Mouse (Mus musculus) G1E (cell line): ENCODE data around the gene Hmg20b. TPM values are rescaled to one million over a fixed set of nuclear protein-coding genes. Genes with fewer than 3 reads are reported as not detected.

Experiments used
- ATAC-seq: 2 replicates; pipeline ENCODE4 v1.8.0; 2016; ENCODE audit warnings: mild to moderate bottlenecking; ENCODE audit not compliant: insufficient number of reproducible peaks, poor library complexity, low FRiP score, severe bottlenecking; ENCODE audit errors: extremely low read depth
- DNase-seq: peaks from one replicate; pipeline ENCODE4 v3.0.0; 2012; ENCODE audit warnings: low spot score
- H3K27me3 ChIP-seq: 2 replicates; pipeline ENCODE4 v1.6.1; 2012; ENCODE audit warnings: mild to moderate bottlenecking, low read length, inconsistent platforms; ENCODE audit not compliant: insufficient read depth
- H3K36me3 ChIP-seq: replicated peaks from 2 replicates; pipeline ENCODE3; 2012; ENCODE audit warnings: mild to moderate bottlenecking, inconsistent platforms
- H3K4me1 ChIP-seq: 2 replicates; pipeline ENCODE4 v1.6.1; 2012; ENCODE audit warnings: low read depth, low read length, inconsistent platforms, mixed read lengths; ENCODE audit not compliant: insufficient read depth
- H3K4me3 ChIP-seq: 2 replicates; pipeline ENCODE4 v1.5.1; 2012; ENCODE audit warnings: low read depth, mild to moderate bottlenecking, inconsistent platforms, low read length, moderate library complexity, mixed read lengths
- H3K9me3 ChIP-seq: replicated peaks from 2 replicates; pipeline ENCODE4 v1.6.1; 2012; ENCODE audit warnings: inconsistent platforms
- CTCF ChIP-seq: IDR thresholded peaks from 2 replicates; pipeline ENCODE4 v1.5.1; 2012; ENCODE audit warnings: low read depth, low read length, inconsistent platforms, mixed read lengths
- GATA1 ChIP-seq: IDR thresholded peaks from 2 replicates; pipeline ENCODE4 v1.6.1; 2012; ENCODE audit warnings: borderline replicate concordance, low read length, inconsistent platforms, mixed read lengths
- GATA2 ChIP-seq: IDR thresholded peaks from 2 replicates; pipeline ENCODE4 v1.6.1; 2012; ENCODE audit warnings: low read depth, low read length, inconsistent platforms, borderline replicate concordance
- POLR2AphosphoS5 ChIP-seq: IDR thresholded peaks from 2 replicates; pipeline ENCODE4 v1.6.1; 2012; ENCODE audit warnings: low read depth, low read length, inconsistent platforms; ENCODE audit not compliant: insufficient replicate concordance
- TAL1 ChIP-seq: conservative IDR thresholded peaks from 2 replicates; pipeline ENCODE4 v1.6.1; 2012; ENCODE audit warnings: low read depth, low read length, inconsistent platforms, mixed read lengths
- polyA plus RNA-seq: library from polyadenylated mRNA; stranded (reverse); fragments of >175 nt; gene quantifications from 2 replicates; pipeline ENCODE4 v1.2.3, GENCODE M21; 2012
- total RNA-seq, 2 experiments: library from RNA; stranded (forward) in 1 of 2; stranded (reverse) in 1 of 2; fragments of 200-1000 nt in 1 of 2; fragments of >200 nt in 1 of 2; fragmentation: Nextera tagmentation in 1 of 2; gene quantifications; 2 replicates each; pipeline ENCODE4 v1.2.3; 2014 to 2017

Gene Hmg20b
- total and polyA plus RNA-seq, 3 experiments, result 21.9 to 142 (median 36.7) TPM

- peaks cover 99% of the 10 kb centered on the region for H3K36me3 ChIP-seq
- peaks cover 96% of the 10 kb centered on the region for H3K4me1 ChIP-seq
- TF ChIP-seq POLR2AphosphoS5, result no peak
- TF ChIP-seq GATA1, result no peak
- TF ChIP-seq CTCF, result no peak
- TF ChIP-seq GATA2, result no peak
- no peak for TF ChIP-seq TAL1
Measured at GRCm38 (mm10) chr10:81363436-81364346, 13.4 kb upstream of the Hmg20b start.

GRCm38 (mm10) chr10:81362336-81362949, 12.2 kb upstream of the Hmg20b start:
- H3K4me3 ChIP-seq, result peak overlapping the region; percentile 64; the same call in 1 of the 2 replicates

More at GRCm38 (mm10) chr10:81363436-81364346, 13.4 kb upstream of the Hmg20b start:
- ATAC-seq, result no peak
- DNase-seq, result no peak
- H3K27me3 ChIP-seq, result no peaks in the 10 kb centered on the region
- peak overlapping the region; percentile 34; the same call in 1 of the 2 replicates for H3K4me3 ChIP-seq
- no peaks in the 10 kb centered on the region for H3K9me3 ChIP-seq

GRCm38 (mm10) chr10:81360721-81361120, 10.4 kb upstream of the Hmg20b start:
- ATAC-seq, result peak; percentile 47
- Histone ChIP-seq H3K4me1 (peaks cover 93% of the 10 kb centered on the region), H3K36me3 (peaks cover 72% of the 10 kb centered on the region), H3K9me3 (no peaks in the 10 kb centered on the region), H3K4me3 (peak overlapping the region; percentile 66; the same call in 1 of the 2 replicates), H3K27me3 (no peaks in the 10 kb centered on the region)
- TF ChIP-seq GATA2 (no peak), GATA1 (no peak), POLR2AphosphoS5 (no peak), CTCF (no peak), TAL1 (no peak)
- DNase-seq, result peak; percentile 47

More at GRCm38 (mm10) chr10:81362336-81362949, 12.2 kb upstream of the Hmg20b start:
- peaks cover 96% of the 10 kb centered on the region for H3K4me1 ChIP-seq
- DNase-seq (no peak), ATAC-seq (no peak)
- peaks cover 89% of the 10 kb centered on the region for H3K36me3 ChIP-seq
- no peak for TF ChIP-seq GATA2
- TF ChIP-seq CTCF, result no peak
- TF ChIP-seq POLR2AphosphoS5, result no peak
- no peak for TF ChIP-seq GATA1
- no peak for TF ChIP-seq TAL1
- no peaks in the 10 kb centered on the region for H3K27me3 ChIP-seq
- H3K9me3 ChIP-seq, result no peaks in the 10 kb centered on the region

GRCm38 (mm10) chr10:81358841-81359240, 8.6 kb upstream of the Hmg20b start:
- Histone ChIP-seq H3K27me3 (no peaks in the 10 kb centered on the region), H3K4me3 (peak overlapping the region; percentile 88), H3K36me3 (peaks cover 53% of the 10 kb centered on the region), H3K4me1 (peaks cover 91% of the 10 kb centered on the region), H3K9me3 (no peaks in the 10 kb centered on the region)
- DNase-seq, result peak; percentile 43
- TF ChIP-seq POLR2AphosphoS5, result no peak
- peak; percentile 4; the same call in 1 of the 2 replicates for ATAC-seq

GRCm38 (mm10) chr10:81358209-81358608, 7.9 kb upstream of the Hmg20b start:
- TF ChIP-seq GATA2, result no peak
- TF ChIP-seq GATA1, result no peak
- TF ChIP-seq POLR2AphosphoS5, result no peak
- TF ChIP-seq CTCF, result no peak
- TF ChIP-seq TAL1, result no peak
- DNase-seq (peak; percentile 41), ATAC-seq (no peak)
- H3K27me3 ChIP-seq, result no peaks in the 10 kb centered on the region
- H3K4me1 ChIP-seq, result peaks cover 85% of the 10 kb centered on the region
- H3K9me3 ChIP-seq, result no peaks in the 10 kb centered on the region
- peaks cover 47% of the 10 kb centered on the region for H3K36me3 ChIP-seq
- H3K4me3 ChIP-seq, result peak overlapping the region; percentile 88

- TF ChIP-seq POLR2AphosphoS5, result no peak
- TF ChIP-seq GATA1, result no peak
- no peak for TF ChIP-seq CTCF
- TF ChIP-seq TAL1, result no peak
- TF ChIP-seq GATA2, result no peak
- peaks cover 37% of the 10 kb centered on the region for H3K36me3 ChIP-seq
- no peaks in the 10 kb centered on the region for H3K27me3 ChIP-seq
- peaks cover 82% of the 10 kb centered on the region for H3K4me1 ChIP-seq
- no peaks in the 10 kb centered on the region for H3K9me3 ChIP-seq
- peak within 1 kb of the TSS; percentile 88 for H3K4me3 ChIP-seq
- ATAC-seq (peak; percentile 55), DNase-seq (peak; percentile 94)
Measured at GRCm38 (mm10) chr10:81356991-81357844, 6.9 kb upstream of the Hmg20b start, which contains the start of gene Mfsd12. Gene Mfsd12, plus strand, starts transcription at chr10:81357491.
